Mouse (Mus musculus) ES-E14 (cell line): ENCODE measurements at regions not wholly inside any gene's neighbourhood (a gene's known extent, or its start where the extent isn't known, plus 50 kb on each side); places are given as distances from the start of the nearest gene placed in this dataset.

Experiments
- DNase-seq: peaks from one replicate; pipeline ENCODE4 v3.0.0-alpha.2; 2013; ENCODE audit warnings: low read depth, low spot score
- H3K27ac ChIP-seq: 2 replicates; pipeline ENCODE4 v1.5.1; 2012; ENCODE audit warnings: low read depth, mild to moderate bottlenecking, low read length, moderate library complexity, mixed read lengths; ENCODE audit not compliant: poor library complexity, insufficient read depth, severe bottlenecking
- H3K36me3 ChIP-seq: 2 replicates; pipeline ENCODE4 v1.6.1; 2012; ENCODE audit warnings: mild to moderate bottlenecking, low read length, moderate library complexity, mixed read lengths; ENCODE audit not compliant: control insufficient read depth, poor library complexity, insufficient read depth, severe bottlenecking
- H3K4me1 ChIP-seq, 2 experiments: fragments of 150-350 bp in 1 of 2; sonication (generic) in 1 of 2; 2 replicates each; pipeline ENCODE4 v1.6.1; 2012; ENCODE audit warnings: low read length in 2 of 2, mild to moderate bottlenecking in 1 of 2, mixed read lengths in 1 of 2; ENCODE audit not compliant: control insufficient read depth in 2 of 2, insufficient read depth in 2 of 2, poor library complexity in 1 of 2
- H3K4me3 ChIP-seq, 2 experiments: fragments of 150-350 bp in 1 of 2; sonication (generic) in 1 of 2; 2 replicates each; pipeline ENCODE4 v1.5.1; 2012; ENCODE audit warnings: low read length in 2 of 2, low read depth in 1 of 2, mild to moderate bottlenecking in 1 of 2, mixed read lengths in 1 of 2; ENCODE audit not compliant: insufficient read depth in 1 of 2, poor library complexity in 1 of 2, severe bottlenecking in 1 of 2
- H3K9ac ChIP-seq: 2 replicates; pipeline ENCODE4 v1.6.1; 2012; ENCODE audit warnings: low read depth, mild to moderate bottlenecking, low read length, mixed read lengths; ENCODE audit not compliant: poor library complexity, insufficient read depth, severe bottlenecking
- H3K9me3 ChIP-seq: fragments of 150-350 bp; sonication (generic); 2 replicates; pipeline ENCODE4 v1.6.1; 2012; ENCODE audit warnings: low read depth, mild to moderate bottlenecking, low read length; ENCODE audit not compliant: control insufficient read depth, insufficient read depth
- CHD2 ChIP-seq: IDR thresholded peaks from 2 replicates; pipeline ENCODE4 v1.6.1; 2014; ENCODE audit warnings: mild to moderate bottlenecking, low read depth, low read length, inconsistent platforms
- HCFC1 ChIP-seq: IDR thresholded peaks from 2 replicates; pipeline ENCODE4 v1.6.1; 2012; ENCODE audit warnings: low read length, inconsistent platforms, borderline replicate concordance; ENCODE audit not compliant: insufficient read depth
- MAFK ChIP-seq: IDR thresholded peaks from 2 replicates; pipeline ENCODE4 v1.6.1; 2014; ENCODE audit warnings: mild to moderate bottlenecking, low read depth, low read length, inconsistent platforms; ENCODE audit not compliant: insufficient read depth
- ZC3H11A ChIP-seq: IDR thresholded peaks from 2 replicates; pipeline ENCODE4 v1.6.1; 2012; ENCODE audit warnings: low read depth, mild to moderate bottlenecking, inconsistent platforms, low read length, borderline replicate concordance
- ZNF384 ChIP-seq: IDR thresholded peaks from 2 replicates; pipeline ENCODE4 v1.6.1; 2012; ENCODE audit warnings: low read depth, low read length, inconsistent platforms
- in situ Hi-C, 2 experiments: fragments of 600-800 bp; cut with MboI; formaldehyde crosslinking; loops; one replicate each; pipeline ENCODE4 v1.15.1; 2025; ENCODE audit warnings: low sequenced_read_pairs in 2 of 2, inconsistent platforms in 1 of 2; ENCODE audit not compliant: unreplicated experiment in 2 of 2

DNA sequence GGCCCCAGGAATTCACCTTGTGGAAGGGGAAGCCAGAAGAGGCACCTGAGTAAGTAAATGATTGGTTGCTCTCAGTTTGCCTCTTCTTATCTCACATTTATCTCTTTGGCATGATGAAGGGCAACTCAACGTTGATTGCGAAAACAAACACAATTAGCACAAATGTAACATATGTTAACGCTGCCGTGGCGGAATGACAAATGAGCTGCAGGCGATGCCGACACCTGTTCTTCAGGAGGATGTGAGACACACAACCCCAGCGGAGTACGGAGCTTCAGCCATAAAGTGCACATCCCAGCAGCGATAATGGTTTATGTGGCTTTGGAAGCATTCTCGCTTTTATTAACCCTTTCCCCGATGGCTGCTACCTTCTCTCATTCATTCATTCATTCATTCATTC is 134.7 kb downstream of the Gm11146 start:
- H3K4me3 ChIP-seq: no peak overlapping the region
- TF ChIP-seq ZNF384: no peak
- TF ChIP-seq HCFC1: no peak
- TF ChIP-seq ZC3H11A: no peak
- TF ChIP-seq CHD2: no peak
- TF ChIP-seq MAFK: no peak
- H3K4me1 ChIP-seq: no peaks in the 10 kb centered on the region
- H3K36me3 ChIP-seq: no peaks in the 10 kb centered on the region
- H3K27ac ChIP-seq: no peak overlapping the region
- in situ Hi-C loops: no loop called here
- no peak for DNase-seq
- no peaks in the 10 kb centered on the region for H3K9me3 ChIP-seq
- H3K9ac ChIP-seq: no peak overlapping the region

- DNase-seq: no peak
- in situ Hi-C loops: no loop called here
- no peak overlapping the region for H3K4me3 ChIP-seq
- no peak overlapping the region for H3K27ac ChIP-seq
- H3K9ac ChIP-seq: no peak overlapping the region
- no peak for TF ChIP-seq ZNF384
- no peak for TF ChIP-seq MAFK
- TF ChIP-seq ZC3H11A: no peak
- TF ChIP-seq HCFC1: no peak
- TF ChIP-seq CHD2: no peak
- no peaks in the 10 kb centered on the region for H3K36me3 ChIP-seq
- no peaks in the 10 kb centered on the region for H3K4me1 ChIP-seq
- H3K9me3 ChIP-seq: no peaks in the 10 kb centered on the region
These were observed 137.3 kb downstream of the Gm11146 start for GRCm38 (mm10) chr16:77464623-77465022.

GRCm38 (mm10) chr16:77461922-77462321 is 140.0 kb downstream of the Gm11146 start:
- in situ Hi-C loops: no loop called here
- no peak for DNase-seq
- Histone ChIP-seq H3K4me1 (no peaks in the 10 kb centered on the region), H3K9ac (no peak overlapping the region), H3K27ac (no peak overlapping the region), H3K36me3 (no peaks in the 10 kb centered on the region), H3K4me3 (no peak overlapping the region), H3K9me3 (no peaks in the 10 kb centered on the region)
- TF ChIP-seq ZNF384: no peak
- TF ChIP-seq HCFC1: no peak
- TF ChIP-seq CHD2: no peak
- TF ChIP-seq ZC3H11A: no peak
- TF ChIP-seq MAFK: no peak

DNA sequence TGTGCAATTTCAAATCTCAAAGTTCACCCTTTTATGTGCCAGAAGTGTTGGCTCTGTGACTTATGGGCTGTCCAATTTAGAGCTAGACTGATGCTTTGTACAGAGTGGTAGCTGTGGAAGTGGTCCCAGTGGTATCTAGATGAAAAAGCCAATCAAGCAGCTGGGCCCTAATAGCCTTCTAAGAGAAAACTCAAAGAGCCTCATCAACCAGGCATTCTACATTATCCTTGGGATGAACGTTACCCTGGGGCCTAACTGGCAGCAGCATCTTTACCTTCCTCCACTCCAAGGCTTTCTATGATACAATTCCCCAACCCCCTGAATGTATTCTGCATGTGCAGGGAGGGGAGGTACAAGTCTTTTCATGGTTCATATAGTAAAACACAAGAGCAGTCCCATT is 140.4 kb downstream of the Gm11146 start:
- Histone ChIP-seq H3K36me3 (no peaks in the 10 kb centered on the region), H3K9me3 (no peaks in the 10 kb centered on the region), H3K27ac (no peak overlapping the region), H3K9ac (no peak overlapping the region), H3K4me1 (no peaks in the 10 kb centered on the region), H3K4me3 (no peak overlapping the region)
- DNase-seq: no peak
- in situ Hi-C loops: no loop called here
- TF ChIP-seq ZC3H11A (no peak), MAFK (no peak), CHD2 (no peak), ZNF384 (no peak), HCFC1 (no peak)

DNA sequence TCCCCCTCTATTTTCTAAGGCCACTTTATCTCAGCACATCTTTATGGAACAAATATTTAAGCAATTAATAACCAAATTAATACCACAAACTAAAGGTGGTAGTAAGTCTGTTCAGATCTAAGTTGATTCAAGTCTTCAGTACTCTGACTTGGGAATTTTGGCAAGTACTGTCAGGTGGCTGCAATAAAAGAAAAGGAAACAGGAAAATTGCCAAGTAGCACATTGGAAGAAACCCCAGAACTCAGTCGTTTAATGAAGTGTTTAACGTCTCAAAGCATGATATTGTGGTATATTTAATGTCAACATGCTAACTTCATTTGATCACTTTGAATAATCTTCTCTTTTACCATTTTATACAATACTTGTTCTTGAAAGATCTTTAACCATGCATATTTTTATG is 142.2 kb downstream of the Gm11146 start:
- TF ChIP-seq ZC3H11A: no peak
- in situ Hi-C loops: no loop called here
- no peak for DNase-seq

More for the DNA sequence above, 142.2 kb downstream of the Gm11146 start:
- no peak overlapping the region for H3K4me3 ChIP-seq
- no peaks in the 10 kb centered on the region for H3K36me3 ChIP-seq
- no peaks in the 10 kb centered on the region for H3K4me1 ChIP-seq
- H3K27ac ChIP-seq: no peak overlapping the region
- H3K9me3 ChIP-seq: no peaks in the 10 kb centered on the region
- H3K9ac ChIP-seq: no peak overlapping the region
